Mouse (Mus musculus): ENCODE data around the gene AB124611. TPM values are rescaled to one million over a fixed set of nuclear protein-coding genes. Genes with fewer than 3 reads are reported as not detected.

The AB124611 gene
- polyA plus RNA-seq, 1 experiment from 2014 or later = 5.2 TPM

DNA sequence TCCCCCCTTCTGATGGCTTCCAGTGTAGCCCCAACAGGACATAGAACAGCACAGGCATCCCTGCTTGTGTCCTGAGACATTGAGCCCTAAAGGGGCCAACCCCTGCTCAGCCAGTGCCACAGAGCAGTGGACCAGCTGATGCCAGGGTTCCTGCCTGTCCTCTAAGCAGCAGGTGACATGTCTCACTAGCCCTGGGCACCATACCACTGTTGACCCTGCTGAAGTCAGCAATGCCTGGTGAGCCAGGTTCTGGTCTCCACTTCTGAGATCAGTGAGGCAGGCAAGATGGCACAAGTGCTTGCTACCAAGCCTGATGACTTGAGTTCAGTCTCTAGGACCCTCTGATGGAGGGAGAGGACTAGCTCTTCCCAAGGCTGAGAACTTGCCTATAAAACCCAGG is 20.2 kb upstream of the AB124611 start:
- ATAC-seq (no peak), DNase-seq (ENCODE audit: low spot score) (no peak)
- H3K9ac ChIP-seq (replicated peaks; ENCODE audit: low read depth) = no peak overlapping the region
- H3K36me3 ChIP-seq (ENCODE audit: insufficient read depth, low read length) = peaks cover 22% of the 10 kb centered on the region
- no peak for TF ChIP-seq EP300 (IDR thresholded peaks at IDR 0.05)
- TF ChIP-seq CTCF (IDR thresholded peaks at IDR 0.05) = no peak
- H3K9me3 ChIP-seq (ENCODE audit: low read length) = no peaks in the 10 kb centered on the region
- no peaks in the 10 kb centered on the region for H3K4me1 ChIP-seq (ENCODE audit: insufficient read depth, low read depth, low read length)
- no peak overlapping the region for H3K4me3 ChIP-seq (ENCODE audit: low read depth, low read length)
- H3K27ac ChIP-seq (ENCODE audit: low read length) = no peak overlapping the region
- no peak overlapping the region for H3K4me2 ChIP-seq (replicated peaks; ENCODE audit: low read depth, low read length)
- H3K27me3 ChIP-seq (replicated peaks; ENCODE audit: insufficient read depth, low read length) = no peaks in the 10 kb centered on the region

DNA sequence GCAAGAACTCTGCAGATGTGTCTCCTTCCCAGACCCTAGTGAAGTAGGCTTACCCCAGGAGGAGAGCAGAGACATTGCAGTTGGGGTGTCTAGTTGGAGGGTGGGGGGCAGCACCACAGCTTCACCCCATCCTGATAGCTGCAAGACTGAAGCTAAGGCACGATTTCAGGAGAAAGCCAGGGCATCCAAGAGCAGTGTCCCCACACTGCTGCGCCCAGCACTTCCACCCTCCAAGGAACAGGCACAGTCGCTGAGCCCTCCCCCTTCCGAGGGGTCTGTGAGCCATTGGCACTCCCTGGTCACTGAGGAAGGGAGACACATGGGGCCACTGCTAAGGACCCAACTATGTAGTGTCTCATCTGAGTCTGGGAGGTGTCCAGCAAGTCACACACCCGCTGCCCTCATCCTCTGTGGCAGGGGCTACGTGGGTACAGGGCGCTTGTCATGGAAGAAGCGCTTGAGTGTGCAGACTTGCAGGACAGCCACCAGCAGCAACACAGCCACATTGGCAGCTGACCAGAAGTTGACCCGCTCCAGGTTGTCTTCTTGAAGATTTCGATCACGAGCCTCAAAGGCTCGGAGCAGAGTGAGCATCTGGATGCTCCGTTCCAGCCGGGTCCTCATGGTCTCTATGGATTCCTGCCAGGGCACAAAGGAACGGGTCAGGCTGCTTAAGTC is 18.1 kb upstream of the AB124611 start:
- 89% methylated on average over 15 of the region's 15 CpGs for WGBS
- no peak for TF ChIP-seq CTCF (IDR thresholded peaks at IDR 0.05)
- TF ChIP-seq EP300 (IDR thresholded peaks at IDR 0.05) = no peak
- Histone ChIP-seq H3K36me3 (ENCODE audit: insufficient read depth, low read length) (peaks cover 22% of the 10 kb centered on the region), H3K9ac (replicated peaks; ENCODE audit: low read depth) (no peak overlapping the region), H3K4me3 (ENCODE audit: low read depth, low read length) (no peak overlapping the region), H3K27ac (ENCODE audit: low read length) (no peak overlapping the region), H3K9me3 (ENCODE audit: low read length) (no peaks in the 10 kb centered on the region), H3K27me3 (replicated peaks; ENCODE audit: insufficient read depth, low read length) (no peaks in the 10 kb centered on the region), H3K4me2 (replicated peaks; ENCODE audit: low read depth, low read length) (no peak overlapping the region), H3K4me1 (ENCODE audit: insufficient read depth, low read depth, low read length) (no peaks in the 10 kb centered on the region)
- DNase-seq (ENCODE audit: low spot score) = no peak
- ATAC-seq = no peak

DNA sequence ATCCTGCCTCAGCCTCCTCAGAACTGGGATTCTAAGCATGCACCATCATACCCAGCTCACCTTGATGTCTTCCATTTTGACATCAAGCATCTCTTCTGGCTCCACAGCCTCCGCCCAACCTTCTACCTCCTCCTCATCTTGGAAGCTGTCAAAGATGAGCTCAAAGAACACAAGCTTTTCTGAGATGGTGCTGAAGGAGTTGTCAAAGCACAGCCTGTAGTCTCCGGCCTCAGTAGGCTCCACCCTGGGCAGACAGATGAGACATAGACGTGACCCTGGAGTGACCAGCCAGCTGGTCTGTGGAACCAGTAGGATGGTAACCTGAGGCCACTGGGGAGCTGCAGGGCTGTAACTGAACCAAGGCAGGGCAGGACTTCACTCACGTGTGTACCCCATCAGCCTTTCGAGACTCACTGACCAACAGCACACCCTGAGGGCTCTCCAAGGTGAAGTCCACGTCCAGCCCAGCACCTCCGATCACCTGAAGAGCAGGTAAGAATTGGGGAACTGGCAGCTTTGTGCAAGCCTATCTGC is 17.0 kb upstream of the AB124611 start:
- no peaks in the 10 kb centered on the region for H3K27me3 ChIP-seq (replicated peaks; ENCODE audit: insufficient read depth, low read length)
- peak overlapping the region; percentile 58; the same call in 1 of the 2 replicates for H3K4me2 ChIP-seq (replicated peaks; ENCODE audit: low read depth, low read length)
- no peaks in the 10 kb centered on the region for H3K4me1 ChIP-seq (ENCODE audit: insufficient read depth, low read depth, low read length)
- no peak for TF ChIP-seq EP300 (IDR thresholded peaks at IDR 0.05)
- no peak for TF ChIP-seq CTCF (IDR thresholded peaks at IDR 0.05)
- ATAC-seq (no peak), DNase-seq (ENCODE audit: low spot score) (no peak)
- no peak overlapping the region for H3K9ac ChIP-seq (replicated peaks; ENCODE audit: low read depth)
- no peak overlapping the region for H3K4me3 ChIP-seq (ENCODE audit: low read depth, low read length)
- H3K36me3 ChIP-seq (ENCODE audit: insufficient read depth, low read length) = peaks cover 22% of the 10 kb centered on the region
- no peaks in the 10 kb centered on the region for H3K9me3 ChIP-seq (ENCODE audit: low read length)
- H3K27ac ChIP-seq (ENCODE audit: low read length) = no peak overlapping the region
- 55% methylated on average over 7 of the region's 7 CpGs for WGBS

DNA sequence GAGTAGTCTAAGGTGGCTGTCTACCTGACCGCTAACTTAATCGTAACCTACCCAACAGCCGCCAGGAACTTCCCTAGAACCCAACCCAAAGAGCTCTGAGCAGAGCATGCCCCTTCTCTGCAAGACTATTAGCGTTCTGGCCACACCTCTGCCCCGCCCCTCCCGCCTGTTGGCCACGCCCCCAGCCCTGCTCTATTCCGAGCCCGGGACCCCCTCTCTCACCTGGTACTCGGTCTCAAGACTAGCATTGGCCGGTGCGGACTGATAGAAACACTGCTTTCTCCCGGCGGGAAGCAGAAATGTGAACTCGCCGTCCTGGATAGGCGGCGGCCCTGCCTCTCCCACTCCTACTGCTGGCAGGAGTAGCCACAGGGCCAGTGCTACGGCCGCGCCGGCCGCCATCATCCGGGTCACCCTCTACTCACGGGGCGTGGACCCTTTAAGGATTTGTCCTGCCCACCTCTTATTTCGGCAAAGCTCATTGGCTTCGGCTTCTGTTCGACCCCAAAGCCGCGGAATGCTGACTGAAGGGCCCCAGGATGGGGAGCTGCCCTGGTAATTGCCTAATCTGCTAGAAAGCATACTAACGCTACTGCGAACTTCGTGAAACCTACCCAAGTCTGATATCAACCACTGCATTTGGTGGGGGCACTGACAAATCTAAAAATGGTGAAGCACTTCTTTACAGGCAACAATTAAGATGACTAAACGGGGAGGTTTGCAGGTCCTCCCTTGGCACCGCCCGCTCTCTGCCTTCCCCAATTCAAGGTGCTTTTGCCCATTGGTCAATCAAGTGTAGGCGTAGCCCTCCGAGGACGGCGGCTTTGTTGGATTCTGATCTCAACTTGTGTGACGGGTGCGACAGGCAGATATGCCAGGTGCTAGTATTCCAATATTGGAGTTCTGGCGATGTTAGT is 15.9 kb upstream of the AB124611 start, which contains the start of gene Tmed1:
TSS of gene Tmed1 (minus strand) at position 481 of the 917 bp plus-strand sequence.
- Histone ChIP-seq H3K4me2 (replicated peaks; ENCODE audit: low read depth, low read length) (peak within 1 kb of the TSS; percentile 58), H3K4me1 (ENCODE audit: insufficient read depth, low read depth, low read length) (no peaks in the 10 kb centered on the region), H3K4me3 (ENCODE audit: low read depth, low read length) (peak within 1 kb of the TSS; percentile 53), H3K9me3 (ENCODE audit: low read length) (no peaks in the 10 kb centered on the region), H3K27me3 (replicated peaks; ENCODE audit: insufficient read depth, low read length) (no peaks in the 10 kb centered on the region), H3K9ac (replicated peaks; ENCODE audit: low read depth) (peak within 1 kb of the TSS; percentile 45; the same call in 1 of the 2 replicates), H3K27ac (ENCODE audit: low read length) (peak within 1 kb of the TSS; percentile 88), H3K36me3 (ENCODE audit: insufficient read depth, low read length) (peaks cover 17% of the 10 kb centered on the region)
- under 1% methylated on average over 44 of the region's 44 CpGs for WGBS
- ATAC-seq = peak; percentile 98
- DNase-seq (ENCODE audit: low spot score) = peak; percentile 99
- TF ChIP-seq CTCF (IDR thresholded peaks at IDR 0.05) = no peak
- TF ChIP-seq EP300 (IDR thresholded peaks at IDR 0.05) = peak; percentile 92

DNA sequence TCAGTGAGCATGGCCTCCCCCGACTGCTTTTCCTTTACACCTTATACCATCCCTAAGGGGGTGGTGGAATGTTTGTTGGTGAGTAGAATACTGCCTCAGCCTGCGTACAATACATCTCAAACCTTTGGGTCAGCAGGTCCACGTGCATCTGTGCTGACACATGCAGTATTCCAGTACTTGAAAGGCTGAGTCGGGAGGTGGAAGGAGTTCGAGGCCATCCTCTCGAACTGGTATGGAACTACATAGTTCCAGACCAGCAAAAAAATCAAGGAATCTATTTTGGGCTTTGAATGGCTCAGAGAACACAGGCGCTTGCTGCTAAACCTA is 15.3 kb upstream of the AB124611 start:
- ATAC-seq (peak; percentile 3; the same call in 1 of the 2 replicates), DNase-seq (ENCODE audit: low spot score) (no peak)
- peaks cover 14% of the 10 kb centered on the region; the same call in 1 of the 2 replicates for H3K36me3 ChIP-seq (ENCODE audit: insufficient read depth, low read length)
- no peaks in the 10 kb centered on the region for H3K9me3 ChIP-seq (ENCODE audit: low read length)
- 0 out of 2 replicates have a peak overlapping the region, but pooled peaks have one; percentile 33 for H3K9ac ChIP-seq (replicated peaks; ENCODE audit: low read depth)
- no peak overlapping the region for H3K27ac ChIP-seq (ENCODE audit: low read length)
- WGBS = 2% methylated on average over 7 of the region's 7 CpGs
- no peak for TF ChIP-seq EP300 (IDR thresholded peaks at IDR 0.05)
- TF ChIP-seq CTCF (IDR thresholded peaks at IDR 0.05) = no peak
- no peaks in the 10 kb centered on the region for H3K27me3 ChIP-seq (replicated peaks; ENCODE audit: insufficient read depth, low read length)
- peak overlapping the region; percentile 58 for H3K4me2 ChIP-seq (replicated peaks; ENCODE audit: low read depth, low read length)
- no peaks in the 10 kb centered on the region for H3K4me1 ChIP-seq (ENCODE audit: insufficient read depth, low read depth, low read length)
- H3K4me3 ChIP-seq (ENCODE audit: low read depth, low read length) = peak overlapping the region; percentile 53

DNA sequence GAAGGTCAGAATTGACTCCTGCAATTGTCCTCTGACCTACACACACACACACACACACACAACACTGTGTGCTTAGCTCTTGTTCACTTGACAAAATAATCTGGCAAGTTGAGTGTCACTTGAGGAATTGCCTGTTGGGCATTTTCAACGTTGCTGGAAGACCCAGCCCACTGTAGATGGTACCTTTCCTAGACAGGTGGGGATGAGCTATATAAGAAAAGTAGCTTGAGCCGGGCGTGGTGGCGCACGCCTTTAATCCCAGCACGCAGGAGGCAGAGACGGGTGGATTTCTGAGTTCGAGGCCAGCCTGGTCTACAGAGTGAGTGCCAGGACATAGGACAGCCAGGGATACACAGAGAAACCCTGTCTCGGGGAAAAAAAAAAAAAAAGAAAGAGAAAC is 14.9 kb upstream of the AB124611 start:
- WGBS = 73% methylated on average over 9 of the region's 9 CpGs
- Histone ChIP-seq H3K9ac (replicated peaks; ENCODE audit: low read depth) (0 out of 2 replicates have a peak overlapping the region, but pooled peaks have one; percentile 33), H3K4me3 (ENCODE audit: low read depth, low read length) (no peak overlapping the region), H3K9me3 (ENCODE audit: low read length) (no peaks in the 10 kb centered on the region), H3K4me1 (ENCODE audit: insufficient read depth, low read depth, low read length) (no peaks in the 10 kb centered on the region), H3K27ac (ENCODE audit: low read length) (no peak overlapping the region), H3K4me2 (replicated peaks; ENCODE audit: low read depth, low read length) (peak overlapping the region; percentile 58), H3K27me3 (replicated peaks; ENCODE audit: insufficient read depth, low read length) (no peaks in the 10 kb centered on the region), H3K36me3 (ENCODE audit: insufficient read depth, low read length) (0 out of 2 replicates have a peak, but pooled peaks cover 10% of the 10 kb centered on the region)
- DNase-seq (ENCODE audit: low spot score) (no peak), ATAC-seq (no peak)
- TF ChIP-seq EP300 (IDR thresholded peaks at IDR 0.05) (no peak), CTCF (IDR thresholded peaks at IDR 0.05) (no peak)
